Mouse (Mus musculus) intestine, postnatal 0 days (tissue): Measurements from ENCODE around the gene Rhoa. TPM values are rescaled to one million over a fixed set of nuclear protein-coding genes. Genes with fewer than 3 reads are reported as not detected.

Experiments used
- ATAC-seq: fragments of 200-750 bp; cut with Nextera tagmentation; 2 replicates; pipeline ENCODE4 v1.8.0; 2017; ENCODE audit warnings: mild to moderate bottlenecking, moderate TSS enrichment, moderate library complexity
- H3K27ac ChIP-seq: fragments of 300-500 bp; sonication (generic); 2 replicates; pipeline ENCODE4 v1.5.1; 2014; ENCODE audit warnings: mild to moderate bottlenecking, low read depth, low read length, moderate library complexity
- H3K27me3 ChIP-seq: fragments of 300-500 bp; sonication (generic); replicated peaks from 2 replicates; pipeline ENCODE4 v1.6.1; 2014; ENCODE audit warnings: low read length, mixed read lengths; ENCODE audit not compliant: control insufficient read depth, insufficient read depth
- H3K36me3 ChIP-seq: fragments of 300-500 bp; sonication (generic); 2 replicates; pipeline ENCODE4 v1.6.1; 2014; ENCODE audit warnings: mild to moderate bottlenecking, moderate library complexity; ENCODE audit not compliant: control insufficient read depth, insufficient read depth
- H3K4me1 ChIP-seq: fragments of 300-500 bp; sonication (generic); replicated peaks from 2 replicates; pipeline ENCODE4 v1.6.1; 2014; ENCODE audit warnings: antibody characterized with exemption, low read length, mixed read lengths; ENCODE audit not compliant: control insufficient read depth, insufficient read depth
- H3K4me2 ChIP-seq: fragments of 300-500 bp; sonication (generic); replicated peaks from 2 replicates; pipeline ENCODE4 v1.6.1; 2014; ENCODE audit warnings: low read depth, mild to moderate bottlenecking, moderate library complexity
- H3K4me3 ChIP-seq: fragments of 300-500 bp; sonication (generic); 2 replicates; pipeline ENCODE4 v1.5.1; 2014; ENCODE audit warnings: low read depth, low read length
- H3K9ac ChIP-seq: fragments of 300-500 bp; sonication (generic); 2 replicates; pipeline ENCODE4 v1.6.1; 2014; ENCODE audit warnings: mild to moderate bottlenecking, low read depth, low read length
- H3K9me3 ChIP-seq: fragments of 300-500 bp; sonication (generic); 2 replicates; pipeline ENCODE4 v1.6.1; 2016; ENCODE audit warnings: mixed run types; ENCODE audit not compliant: control insufficient read depth
- CTCF ChIP-seq: sonication (generic); IDR thresholded peaks from 2 replicates; pipeline ENCODE4 v1.5.1; 2016; ENCODE audit warnings: low read depth, mild to moderate bottlenecking, control low read depth, antibody characterized with exemption, moderate library complexity
- WGBS: fragments of 180-500 bp; shearing (Covaris S2); extraction: QIAGEN DNeasy Blood & Tissue Kit; methylation state at CpG from one replicate; pipeline ENCODE4 v1.1.7; 2014; 5-methylcytosine and 5-hydroxymethylcytosine counted together
- polyA plus RNA-seq: library from polyadenylated mRNA; unstranded; fragments of >200 nt; fragmentation: Nextera tagmentation; extraction: Ambion mirVana; gene quantifications from 2 replicates; pipeline ENCODE4 v1.2.1, GENCODE M21; 2015

Rhoa gene
- polyA plus RNA-seq, 1 experiment from 2014 or later = 313 TPM

DNA sequence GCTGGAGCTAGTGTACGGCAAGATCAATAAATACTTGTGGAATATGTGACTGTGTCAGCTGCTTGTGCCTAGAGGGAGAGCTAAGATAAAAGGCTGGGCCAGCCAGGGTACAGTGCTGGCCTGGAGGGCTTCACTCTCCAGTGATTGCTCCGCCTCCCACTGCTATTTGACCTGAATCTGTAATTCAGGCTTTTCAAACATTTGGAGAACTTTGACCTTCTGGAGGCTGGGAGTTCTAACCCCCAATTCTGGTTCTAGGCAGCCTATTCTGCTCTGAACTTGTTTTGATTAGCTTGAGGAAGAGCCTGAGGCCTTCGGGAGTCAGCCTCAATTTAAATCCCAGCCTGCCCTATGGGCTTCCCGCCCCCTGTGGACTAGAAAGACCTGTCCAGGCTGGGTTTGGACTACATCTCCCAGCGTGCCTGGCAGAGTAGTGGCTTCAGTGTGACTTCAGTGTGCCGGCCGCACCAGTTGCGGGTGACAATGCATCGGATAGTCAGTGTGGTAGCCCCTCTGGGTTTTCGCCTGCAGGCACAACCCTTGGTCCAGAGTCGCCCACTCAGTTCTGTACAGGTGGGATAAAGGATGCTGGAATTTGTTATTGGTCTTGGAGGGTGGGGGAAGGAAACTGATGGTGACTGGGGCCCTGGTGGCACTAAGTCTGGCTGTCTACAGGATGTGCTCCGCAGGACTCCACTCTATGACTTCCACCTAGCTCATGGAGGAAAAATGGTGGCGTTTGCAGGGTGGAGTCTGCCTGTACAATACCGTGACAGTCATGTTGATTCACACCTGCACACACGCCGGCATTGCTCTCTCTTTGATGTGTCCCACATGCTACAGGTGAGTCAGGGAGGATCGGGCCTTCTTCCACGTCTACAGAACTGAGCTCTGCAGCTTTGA, 9.2 kb upstream of the Rhoa start, which contains the start of gene Amt:
Gene Amt (plus strand): TSS at position 401 of the 903 bp plus-strand sequence.
- H3K4me1 ChIP-seq = no peaks in the 10 kb centered on the region
- ATAC-seq = peak; percentile 78
- H3K27ac ChIP-seq = peak within 1 kb of the TSS; percentile 66
- 0 out of 2 replicates have a peak, but pooled peaks cover 9% of the 10 kb centered on the region for H3K36me3 ChIP-seq
- H3K9me3 ChIP-seq = no peaks in the 10 kb centered on the region
- peak within 1 kb of the TSS; percentile 53 for H3K4me2 ChIP-seq
- no peak within 1 kb of the TSS; the same call in 1 of the 2 replicates for H3K9ac ChIP-seq
- H3K4me3 ChIP-seq = peak within 1 kb of the TSS; percentile 5; the same call in 1 of the 2 replicates
- WGBS = 23% methylated on average over 18 of the region's 18 CpGs
- TF ChIP-seq CTCF = no peak
- H3K27me3 ChIP-seq = no peaks in the 10 kb centered on the region

DNA sequence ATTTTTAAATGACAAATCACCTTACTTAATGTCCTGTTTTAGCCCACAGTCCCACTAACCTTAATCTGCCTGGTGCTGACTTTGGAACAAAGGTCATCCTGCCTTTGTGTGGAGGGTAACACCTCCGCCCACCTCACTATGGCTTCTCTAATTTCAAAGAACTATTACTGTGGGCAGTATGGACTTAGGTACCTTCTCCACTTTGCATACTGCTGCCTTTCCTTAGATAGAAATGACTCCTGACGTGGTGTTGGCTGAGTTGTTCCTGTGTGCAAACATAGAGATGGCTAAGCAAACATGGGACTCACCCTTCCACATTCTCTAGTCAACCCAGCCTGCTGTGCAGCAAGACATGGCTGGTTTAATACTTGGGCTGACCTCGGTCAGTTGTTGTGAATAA, 4.1 kb upstream of the Rhoa start:
- Histone ChIP-seq H3K4me1 (0 out of 2 replicates have a peak, but pooled peaks cover 5% of the 10 kb centered on the region), H3K36me3 (peaks cover 22% of the 10 kb centered on the region), H3K27me3 (no peaks in the 10 kb centered on the region), H3K9me3 (no peaks in the 10 kb centered on the region), H3K9ac (no peak overlapping the region), H3K4me3 (no peak overlapping the region), H3K27ac (no peak overlapping the region), H3K4me2 (no peak overlapping the region)
- 51% methylated on average over 3 of the region's 3 CpGs for WGBS
- no peak for ATAC-seq
- TF ChIP-seq CTCF = no peak

DNA sequence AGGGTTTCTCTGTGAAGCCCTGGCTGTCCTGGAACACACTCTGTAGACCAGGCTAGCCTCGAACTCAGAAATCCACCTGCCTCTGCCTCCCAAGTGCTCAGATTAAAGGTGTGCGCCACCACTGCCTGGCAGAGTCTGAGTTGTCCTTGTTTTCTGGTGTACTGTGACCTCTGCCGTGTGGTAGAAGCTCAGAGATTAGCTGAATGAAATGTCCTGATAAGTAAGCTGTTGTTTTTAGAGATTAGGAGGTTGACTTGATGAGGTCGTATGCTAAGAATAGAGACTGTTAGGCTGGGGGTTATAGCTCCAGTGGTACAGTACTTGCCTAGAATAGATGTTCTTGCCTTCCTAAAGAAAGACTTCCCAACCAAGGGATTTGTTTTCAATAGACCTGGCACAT, 1.2 kb upstream of the Rhoa start:
- H3K27me3 ChIP-seq = no peaks in the 10 kb centered on the region
- peaks cover 17% of the 10 kb centered on the region for H3K36me3 ChIP-seq
- H3K4me2 ChIP-seq = peak overlapping the region; percentile 77
- H3K9me3 ChIP-seq = no peaks in the 10 kb centered on the region
- H3K4me3 ChIP-seq = no peak overlapping the region
- 56% methylated on average over 4 of the region's 4 CpGs for WGBS
- no peak overlapping the region for H3K9ac ChIP-seq
- peak overlapping the region; percentile 94; the same call in 1 of the 2 replicates for H3K27ac ChIP-seq
- TF ChIP-seq CTCF = no peak
- no peak for ATAC-seq
- peaks cover 5% of the 10 kb centered on the region; the same call in 1 of the 2 replicates for H3K4me1 ChIP-seq

DNA sequence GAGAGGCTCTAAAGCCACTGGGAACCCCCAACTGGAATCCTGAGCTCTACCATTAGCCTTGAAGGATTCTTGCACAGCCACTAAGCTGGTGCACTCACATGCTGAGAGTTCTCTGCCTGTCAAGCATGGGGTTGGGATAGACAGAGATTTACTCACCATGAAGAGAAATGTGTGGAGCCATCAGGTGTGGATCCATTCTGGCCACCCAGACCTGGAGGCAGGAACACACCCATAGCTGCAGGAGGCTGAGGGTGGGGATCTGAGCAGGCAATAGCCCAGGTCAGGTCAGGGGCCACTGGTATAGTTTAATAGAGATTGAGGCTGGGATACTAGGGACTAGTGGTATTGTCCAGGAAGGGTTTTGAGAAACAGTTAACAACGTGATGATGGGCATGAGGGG, 759 bp upstream of the Rhoa start:
- no peak for ATAC-seq
- Histone ChIP-seq H3K27ac (peak overlapping the region; percentile 94), H3K4me2 (peak overlapping the region; percentile 77), H3K36me3 (peaks cover 17% of the 10 kb centered on the region), H3K4me1 (peaks cover 5% of the 10 kb centered on the region; the same call in 1 of the 2 replicates), H3K27me3 (no peaks in the 10 kb centered on the region), H3K9me3 (no peaks in the 10 kb centered on the region), H3K9ac (peak overlapping the region; percentile 71), H3K4me3 (peak overlapping the region; percentile 72)
- WGBS = 0% methylated on average over 1 of the region's 1 CpGs
- no peak for TF ChIP-seq CTCF

DNA sequence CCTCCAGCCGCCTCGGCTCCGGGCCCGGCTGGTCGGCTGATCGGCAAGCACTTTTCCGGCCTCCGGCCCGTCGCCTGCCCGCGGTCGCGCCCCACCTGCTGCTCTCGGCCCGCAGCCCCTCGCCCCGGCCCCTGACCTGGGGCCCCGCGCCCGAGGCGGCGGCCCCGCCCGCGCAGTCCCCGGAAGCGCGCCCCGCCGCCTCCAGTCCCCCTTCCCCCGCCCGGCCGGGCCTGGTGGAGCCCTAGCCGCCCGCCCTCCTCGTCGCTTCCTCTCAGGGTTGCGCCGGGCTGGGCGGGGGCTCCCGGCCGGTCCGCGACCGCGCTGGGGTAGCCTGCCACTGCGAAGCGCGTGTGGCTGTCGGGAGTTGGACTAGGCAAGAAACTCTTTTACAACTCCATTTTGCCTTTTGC, 647 bp downstream of the Rhoa start:
- H3K4me3 ChIP-seq = peak overlapping the region; percentile 72
- peak; percentile 71 for ATAC-seq
- WGBS = 1% methylated on average over 49 of the region's 51 CpGs
- peak overlapping the region; percentile 65 for H3K4me2 ChIP-seq
- peak overlapping the region; percentile 98 for H3K27ac ChIP-seq
- H3K9me3 ChIP-seq = no peaks in the 10 kb centered on the region
- peak overlapping the region; percentile 89 for H3K9ac ChIP-seq
- peaks cover 13% of the 10 kb centered on the region for H3K36me3 ChIP-seq
- TF ChIP-seq CTCF = no peak
- H3K4me1 ChIP-seq = peaks cover 5% of the 10 kb centered on the region; the same call in 1 of the 2 replicates
- H3K27me3 ChIP-seq = no peaks in the 10 kb centered on the region

DNA sequence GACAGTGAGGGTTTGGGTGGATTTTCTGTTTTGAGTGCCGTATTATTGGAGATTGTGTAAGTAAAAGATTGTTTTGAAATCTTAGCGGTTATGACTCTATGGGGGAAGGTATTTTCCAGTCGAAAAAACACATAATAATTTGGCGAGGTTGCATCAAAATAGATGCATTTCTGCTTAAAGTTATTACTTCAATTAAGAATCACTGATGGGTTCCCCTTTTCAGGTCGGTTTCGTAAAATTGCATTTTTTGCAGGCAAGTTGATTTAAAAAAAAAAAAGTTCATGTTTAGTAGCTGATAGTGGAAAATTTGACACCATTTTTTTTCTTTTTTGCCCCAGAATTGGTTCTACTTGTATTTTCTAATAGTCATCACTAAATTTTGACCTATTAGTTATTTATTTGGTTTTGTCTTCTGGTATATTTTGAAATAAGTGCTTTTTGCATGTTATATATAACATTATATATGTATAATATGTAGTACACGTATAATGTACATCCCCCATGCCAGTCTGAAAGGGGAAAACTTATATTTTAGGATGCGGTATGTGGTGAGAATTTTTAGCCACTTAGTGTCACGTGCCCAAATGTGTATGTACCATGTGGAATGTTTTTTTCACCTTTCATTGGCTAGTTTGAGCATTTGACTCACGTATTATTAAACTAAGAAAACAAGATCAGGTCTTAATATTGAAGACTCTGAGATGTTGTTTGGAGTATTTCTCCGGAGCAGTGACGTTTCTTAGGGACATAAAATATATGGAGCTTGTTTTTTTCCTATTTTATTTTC, 1.3 kb downstream of the Rhoa start:
- Histone ChIP-seq H3K9ac (peak overlapping the region; percentile 89), H3K36me3 (peaks cover 13% of the 10 kb centered on the region), H3K9me3 (no peaks in the 10 kb centered on the region), H3K27me3 (no peaks in the 10 kb centered on the region), H3K4me1 (peaks cover 5% of the 10 kb centered on the region; the same call in 1 of the 2 replicates), H3K4me3 (peak overlapping the region; percentile 72), H3K4me2 (peak overlapping the region; percentile 65), H3K27ac (peak overlapping the region; percentile 98)
- no peak for TF ChIP-seq CTCF
- no peak for ATAC-seq
- 4% methylated on average over 12 of the region's 12 CpGs for WGBS
